Mouse (Mus musculus) MEL (cell line): ENCODE results near the gene Crygc. TPM values are rescaled to one million over a fixed set of nuclear protein-coding genes. Genes with fewer than 3 reads are reported as not detected.

Experiments
- DNase-seq: peaks from one replicate; pipeline ENCODE4 v3.0.0; 2011; ENCODE audit warnings: low read depth, low spot score
- H3K27ac ChIP-seq: 2 replicates; pipeline ENCODE4 v1.5.1; 2012; ENCODE audit warnings: low read depth, mild to moderate bottlenecking, control low read depth, low read length, moderate library complexity; ENCODE audit not compliant: control insufficient read depth
- H3K27me3 ChIP-seq, 2 experiments: fragments of 150-350 bp in 1 of 2; sonication (generic) in 1 of 2; 2 replicates each; pipeline ENCODE4 v1.6.1; 2012; ENCODE audit warnings: low read length in 2 of 2, mild to moderate bottlenecking in 2 of 2, improper control_type of control experiment in 1 of 2, moderate library complexity in 1 of 2; ENCODE audit not compliant: insufficient read depth in 2 of 2, control insufficient read depth in 1 of 2
- H3K36me3 ChIP-seq, 2 experiments: 2 replicates each; pipeline ENCODE4 v1.6.1; 2012 to 2014; ENCODE audit warnings: low read length in 2 of 2, improper control_type of control experiment in 1 of 2, inconsistent platforms in 1 of 2, mild to moderate bottlenecking in 1 of 2; ENCODE audit not compliant: insufficient read depth in 2 of 2, control insufficient read depth in 1 of 2
- H3K4me1 ChIP-seq, 2 experiments: fragments of 150-350 bp in 1 of 2; sonication (generic) in 1 of 2; 2 replicates each; pipeline ENCODE4 v1.6.1; 2012; ENCODE audit warnings: low read length in 2 of 2, improper control_type of control experiment in 1 of 2, mild to moderate bottlenecking in 1 of 2; ENCODE audit not compliant: insufficient read depth in 2 of 2, control insufficient read depth in 1 of 2
- H3K4me3 ChIP-seq, 2 experiments: fragments of 150-350 bp in 1 of 2; sonication (generic) in 1 of 2; 2 replicates each; pipeline ENCODE4 v1.5.1; 2012; ENCODE audit warnings: low read depth in 2 of 2, low read length in 2 of 2, mild to moderate bottlenecking in 2 of 2, moderate library complexity in 2 of 2, control low read depth in 1 of 2, improper control_type of control experiment in 1 of 2; ENCODE audit not compliant: control insufficient read depth in 1 of 2, insufficient read depth in 1 of 2
- H3K79me2 ChIP-seq: 2 replicates; pipeline ENCODE4 v1.6.1; 2012; ENCODE audit warnings: mild to moderate bottlenecking, low read length, moderate library complexity; ENCODE audit not compliant: control insufficient read depth, poor library complexity, insufficient read depth
- H3K9ac ChIP-seq: 2 replicates; pipeline ENCODE4 v1.6.1; 2012; ENCODE audit warnings: low read depth, mild to moderate bottlenecking, control low read depth, low read length, moderate library complexity; ENCODE audit not compliant: control insufficient read depth, poor library complexity, severe bottlenecking
- H3K9me3 ChIP-seq: fragments of 150-350 bp; sonication (generic); replicated peaks from 2 replicates; pipeline ENCODE4 v1.6.1; 2012; ENCODE audit warnings: mild to moderate bottlenecking, low read length, improper control_type of control experiment, moderate library complexity; ENCODE audit not compliant: insufficient read depth
- GABPA ChIP-seq: IDR thresholded peaks from 2 replicates; pipeline ENCODE4 v1.6.1; 2012; ENCODE audit warnings: low read depth, mild to moderate bottlenecking, inconsistent platforms, low read length, improper control_type of control experiment, moderate library complexity
- GATA1 ChIP-seq: IDR thresholded peaks from 2 replicates; pipeline ENCODE4 v1.6.1; 2011; ENCODE audit warnings: low read depth, low read length, improper control_type of control experiment
- JUND ChIP-seq: IDR thresholded peaks from 2 replicates; pipeline ENCODE4 v1.6.1; 2011; ENCODE audit warnings: low read depth, mild to moderate bottlenecking, improper control_type of control experiment, low read length
- MEF2A ChIP-seq: IDR thresholded peaks from 2 replicates; pipeline ENCODE4 v1.6.1; 2014; ENCODE audit warnings: low read depth, mild to moderate bottlenecking, inconsistent platforms, low read length, improper control_type of control experiment; ENCODE audit not compliant: poor library complexity, insufficient replicate concordance, severe bottlenecking; ENCODE audit errors: extremely low read depth
- MYB ChIP-seq: IDR thresholded peaks from 2 replicates; pipeline ENCODE4 v1.6.1; 2011; ENCODE audit warnings: mild to moderate bottlenecking, low read depth, low read length, improper control_type of control experiment
- MYC ChIP-seq: IDR thresholded peaks from 2 replicates; pipeline ENCODE4 v1.6.1; 2011; ENCODE audit warnings: low read depth, mild to moderate bottlenecking, low read length, improper control_type of control experiment, moderate library complexity
- NELFE ChIP-seq: IDR thresholded peaks from 2 replicates; pipeline ENCODE4 v1.6.1; 2011; ENCODE audit warnings: low read depth, low read length, improper control_type of control experiment
- POLR2AphosphoS2 ChIP-seq: IDR thresholded peaks from 2 replicates; pipeline ENCODE4 v1.6.1; 2011; ENCODE audit warnings: low read length, improper control_type of control experiment
- SIN3A ChIP-seq: IDR thresholded peaks from 2 replicates; pipeline ENCODE4 v1.6.1; 2012; ENCODE audit warnings: low read length, improper control_type of control experiment, inconsistent platforms
- TBP ChIP-seq: IDR thresholded peaks from 2 replicates; pipeline ENCODE4 v1.8.0; 2011; ENCODE audit warnings: low read depth, low read length, improper control_type of control experiment
- ZC3H11A ChIP-seq: IDR thresholded peaks from 2 replicates; pipeline ENCODE4 v1.6.1; 2012; ENCODE audit warnings: low read depth, mild to moderate bottlenecking, inconsistent platforms, low read length, improper control_type of control experiment
- ZMIZ1 ChIP-seq: IDR thresholded peaks from 2 replicates; pipeline ENCODE4 v1.6.1; 2012; ENCODE audit warnings: low read depth, mild to moderate bottlenecking, inconsistent platforms, low read length, improper control_type of control experiment, moderate library complexity
- polyA plus RNA-seq, 2 experiments: library from polyadenylated mRNA; stranded (reverse) in 1 of 2; unstranded in 1 of 2; fragments of >175 nt in 1 of 2; fragments of >200 nt in 1 of 2; gene quantifications; 2 replicates each; pipeline versions ENCODE4 v1.2.1 to v1.2.4; 2012; ENCODE audit warnings: low replicate concordance in 2 of 2, low read depth in 1 of 2; ENCODE audit not compliant: insufficient read length in 2 of 2, insufficient read depth in 1 of 2, missing spikeins in 1 of 2
- total RNA-seq: library from RNA; depleted of rRNA; stranded (reverse); fragments of 300-350 nt; gene quantifications from 2 replicates; pipeline ENCODE4 v1.2.3, GENCODE M21; 2012

Gene Crygc
- total and polyA plus RNA-seq, 3 experiments = not detected

GRCm38 (mm10) chr1:65118150-65118913 is 44.8 kb upstream of the Crygc start:
- no peak overlapping the region for H3K9ac ChIP-seq
- no peaks in the 10 kb centered on the region for H3K9me3 ChIP-seq
- H3K4me1 ChIP-seq = no peaks in the 10 kb centered on the region
- H3K27ac ChIP-seq = no peak overlapping the region
- H3K27me3 ChIP-seq = no peaks in the 10 kb centered on the region; a peak in 1 of 4 replicates
- DNase-seq = no peak
- no peak overlapping the region for H3K4me3 ChIP-seq
- no peaks in the 10 kb centered on the region for H3K79me2 ChIP-seq
- no peak for TF ChIP-seq MEF2A
- TF ChIP-seq ZC3H11A = no peak
- TF ChIP-seq SIN3A = no peak
- no peak for TF ChIP-seq NELFE
- no peak for TF ChIP-seq GABPA
- no peaks in the 10 kb centered on the region for H3K36me3 ChIP-seq

GRCm38 (mm10) chr1:65113536-65114172 is 40.2 kb upstream of the Crygc start:
- DNase-seq = no peak
- H3K27me3 ChIP-seq = no peaks in the 10 kb centered on the region
- TF ChIP-seq JUND (no peak), GATA1 (no peak), TBP (no peak), MYC (no peak), MYB (no peak), MEF2A (no peak)
- H3K9ac ChIP-seq = no peak overlapping the region
- no peak overlapping the region for H3K27ac ChIP-seq
- H3K36me3 ChIP-seq = peaks cover 0 to 4% of the 10 kb centered on the region in 2 experiments; a peak in 2 of 4 replicates
- H3K4me3 ChIP-seq = no peak overlapping the region
- H3K9me3 ChIP-seq = no peaks in the 10 kb centered on the region
- no peaks in the 10 kb centered on the region for H3K79me2 ChIP-seq
- H3K4me1 ChIP-seq = peaks cover 0 to 5% of the 10 kb centered on the region in 2 experiments; a peak in 2 of 4 replicates

- no peak for TF ChIP-seq MYC
- TF ChIP-seq ZMIZ1 = no peak
- TF ChIP-seq POLR2AphosphoS2 = no peak
- TF ChIP-seq, all 39 proteins: peak for 0
- Histone ChIP-seq H3K27me3 (no peaks in the 10 kb centered on the region; a peak in 1 of 4 replicates), H3K79me2 (no peaks in the 10 kb centered on the region), H3K4me3 (no peak overlapping the region), H3K4me1 (peaks cover 0 to 5% of the 10 kb centered on the region in 2 experiments; a peak in 2 of 4 replicates), H3K27ac (no peak overlapping the region), H3K9me3 (no peaks in the 10 kb centered on the region), H3K9ac (no peak overlapping the region), H3K36me3 (peaks cover 0 to 4% of the 10 kb centered on the region in 2 experiments; a peak in 2 of 4 replicates)
- no peak for DNase-seq
Observed at GRCm38 (mm10) chr1:65112807-65113196, 39.3 kb upstream of the Crygc start.
